Mouse (Mus musculus) adrenal gland, adult 2 months (tissue): ENCODE measurements around the gene Trim21. TPM values are rescaled to one million over a fixed set of nuclear protein-coding genes. Genes with fewer than 3 reads are reported as not detected.

Source experiments
- polyA plus RNA-seq: library from polyadenylated mRNA; depleted of rRNA; stranded (reverse); fragments of >200 nt; gene quantifications from 2 replicates; pipeline ENCODE4 v1.2.3, GENCODE M21; 2012; rRNA removed
- total RNA-seq, 2 experiments: library from RNA; stranded (reverse); gene quantifications; 2 replicates each; pipeline ENCODE4 v1.2.3; 2021

Trim21 gene
- total and polyA plus RNA-seq, 3 experiments: 3.2 to 16.0 (median 11.7) TPM

Other genes starting within 250 kb of the Trim21 start
- gene Rrm1, start 123.8 kb downstream of the Trim21 start, total RNA-seq: 10 to 100 TPM; 16.8 to 20.1 TPM
- 3.2 and 4.1 TPM in 2 replicates for gene Rrm1, start 123.8 kb downstream of the Trim21 start, polyA plus RNA-seq
- not detected for gene Olfr543, start 83.8 kb downstream of the Trim21 start, total RNA-seq
- not detected in 2 replicates for gene Olfr543, start 83.8 kb downstream of the Trim21 start, polyA plus RNA-seq
- gene Olfr544, start 77.2 kb downstream of the Trim21 start, total RNA-seq: not detected
- not detected in 2 replicates for gene Olfr544, start 77.2 kb downstream of the Trim21 start, polyA plus RNA-seq
- gene Olfr545, start 65.9 kb downstream of the Trim21 start, total RNA-seq: not detected
- gene Olfr545, start 65.9 kb downstream of the Trim21 start, polyA plus RNA-seq: not detected in 2 replicates
- gene Olfr547, start 30.7 kb downstream of the Trim21 start, total RNA-seq: not detected
- not detected in 2 replicates for gene Olfr547, start 30.7 kb downstream of the Trim21 start, polyA plus RNA-seq
- gene Olfr548-ps1, start 24.6 kb downstream of the Trim21 start, total RNA-seq: not detected
- gene Olfr548-ps1, start 24.6 kb downstream of the Trim21 start, polyA plus RNA-seq: not detected in 2 replicates
- gene Olfr549, start 15.6 kb downstream of the Trim21 start, total RNA-seq: not detected
- gene Olfr549, start 15.6 kb downstream of the Trim21 start, polyA plus RNA-seq: not detected in 2 replicates
- not detected for gene Olfr550, start 6.0 kb upstream of the Trim21 start, total RNA-seq
- not detected in 2 replicates for gene Olfr550, start 6.0 kb upstream of the Trim21 start, polyA plus RNA-seq
- not detected for gene Olfr551, start 26.4 kb upstream of the Trim21 start, total RNA-seq
- gene Olfr551, start 26.4 kb upstream of the Trim21 start, polyA plus RNA-seq: not detected in 2 replicates
- under 1 TPM in 1 of 2 experiments, not detected in 1; 0.14 TPM for gene Olfr552, start 32.3 kb upstream of the Trim21 start, total RNA-seq
- gene Olfr552, start 32.3 kb upstream of the Trim21 start, polyA plus RNA-seq: not detected in 2 replicates
- gene Olfr553, start 52.7 kb upstream of the Trim21 start, total RNA-seq: not detected
- gene Olfr553, start 52.7 kb upstream of the Trim21 start, polyA plus RNA-seq: not detected in 2 replicates
- gene Olfr554, start 72.9 kb upstream of the Trim21 start, total RNA-seq: not detected
- gene Olfr554, start 72.9 kb upstream of the Trim21 start, polyA plus RNA-seq: not detected in 2 replicates
- gene Olfr555, start 93.3 kb upstream of the Trim21 start, total RNA-seq: not detected
- gene Olfr555, start 93.3 kb upstream of the Trim21 start, polyA plus RNA-seq: not detected in 2 replicates
- gene Olfr556, start 99.4 kb upstream of the Trim21 start, total RNA-seq: not detected
- gene Olfr556, start 99.4 kb upstream of the Trim21 start, polyA plus RNA-seq: not detected in 2 replicates
- 1 to 10 TPM; 6.9 to 8.4 TPM for gene Trim68, start 121.8 kb upstream of the Trim21 start, total RNA-seq
- 9.4 and 10.1 TPM in 2 replicates for gene Trim68, start 121.8 kb upstream of the Trim21 start, polyA plus RNA-seq
- gene Olfr557, start 130.4 kb upstream of the Trim21 start, total RNA-seq: not detected
- gene Olfr557, start 130.4 kb upstream of the Trim21 start, polyA plus RNA-seq: 0.03 TPM in 1 of 2 replicates, not detected in the other
- under 1 TPM; 0.26 to 0.31 TPM for gene Olfr558, start 136.7 kb upstream of the Trim21 start, total RNA-seq
- 0.38 and 0.51 TPM in 2 replicates for gene Olfr558, start 136.7 kb upstream of the Trim21 start, polyA plus RNA-seq
- gene Olfr33, start 153.6 kb upstream of the Trim21 start, total RNA-seq: not detected
- 0.11 TPM in 1 of 2 replicates, not detected in the other for gene Olfr33, start 153.6 kb upstream of the Trim21 start, polyA plus RNA-seq
- not detected for gene Olfr559, start 162.0 kb upstream of the Trim21 start, total RNA-seq
- gene Olfr559, start 162.0 kb upstream of the Trim21 start, polyA plus RNA-seq: not detected in 2 replicates
- not detected for gene Olfr560, start 193.9 kb upstream of the Trim21 start, total RNA-seq
- gene Olfr560, start 193.9 kb upstream of the Trim21 start, polyA plus RNA-seq: not detected in 2 replicates
- gene Olfr78, start 194.0 kb upstream of the Trim21 start, total RNA-seq: under 1 TPM in 1 of 2 experiments, not detected in 1; 0.24 TPM
- 0.19 and 0.46 TPM in 2 replicates for gene Olfr78, start 194.0 kb upstream of the Trim21 start, polyA plus RNA-seq
- gene Olfr561, start 205.7 kb upstream of the Trim21 start, total RNA-seq: not detected
- gene Olfr561, start 205.7 kb upstream of the Trim21 start, polyA plus RNA-seq: not detected in 2 replicates
- gene Olfr564, start 238.0 kb upstream of the Trim21 start, total RNA-seq: not detected
- not detected in 2 replicates for gene Olfr564, start 238.0 kb upstream of the Trim21 start, polyA plus RNA-seq